In genomic region chr11:80429500-80430166, GRCm38 (mm10) we compare ENCODE assay signal across 8 mouse cellular contexts. TPM values are rescaled to one million over a fixed set of nuclear protein-coding genes. Genes with fewer than 3 reads are reported as not detected.
A peak's percentile ranks its signal among the peaks of the same experiment; 100 is the strongest.
DNase-seq lines count a peak whose midpoint lies in the region; ATAC-seq and TF ChIP-seq lines count a peak whose summit lies in the region.

No protein-coding gene starts in this region.

- intact Hi-C loops in heart, adult 2 months (cut with DNase I): no loop called here

- H3K9ac ChIP-seq in heart, adult 2 months (ENCODE audit: low read depth, low read length): peak overlapping the region; percentile 97
- H3K9ac ChIP-seq in heart, embryonic 15.5 days: peak overlapping the region; percentile 99
- H3K9ac ChIP-seq in liver, embryonic 16.5 days (ENCODE audit: low read depth, low read length): peak overlapping the region; percentile 97

- WGBS in heart, adult 2 months: 34% methylated on average over 14 of the region's 14 CpGs
- WGBS in heart, embryonic 15.5 days: 47% methylated on average over 14 of the region's 14 CpGs
- 41% methylated on average over 14 of the region's 14 CpGs for WGBS in liver, embryonic 16.5 days (ENCODE audit: insufficient replicate concordance)

- no peak for DNase-seq in heart, adult 2 months
- no peak for DNase-seq in heart, adult 8-10 months (ENCODE audit: low spot score)
- DNase-seq in layer of hippocampus, adult 9-11 months: no peak
- DNase-seq in layer of hippocampus, postnatal 25 days (ENCODE audit: extremely low spot score in 1 of 2, low spot score in 1 of 2): no peak

- peak overlapping the region; percentile 95 for H3K4me3 ChIP-seq in heart, adult 2 months
- peak overlapping the region; percentile 99 for H3K4me3 ChIP-seq in E14TG2a.4 (replicated peaks; ENCODE audit: low read length)
- peak overlapping the region; percentile 99 for H3K4me3 ChIP-seq in heart, embryonic 15.5 days
- peak overlapping the region; percentile 99 for H3K4me3 ChIP-seq in liver, embryonic 16.5 days (ENCODE audit: low read depth, low read length)

- H3K27me3 ChIP-seq in heart, adult 2 months (ENCODE audit: control insufficient read depth, insufficient read depth, low read length): no peaks in the 10 kb centered on the region
- H3K27me3 ChIP-seq in E14TG2a.4 (ENCODE audit: insufficient read depth, low read length): no peaks in the 10 kb centered on the region
- no peaks in the 10 kb centered on the region for H3K27me3 ChIP-seq in heart, embryonic 15.5 days
- no peaks in the 10 kb centered on the region for H3K27me3 ChIP-seq in liver, embryonic 16.5 days (ENCODE audit: control insufficient read depth, insufficient read depth, low read depth, low read length)

- H3K36me3 ChIP-seq in heart, adult 2 months (ENCODE audit: control insufficient read depth, insufficient read depth, low read length): peaks cover 5% of the 10 kb centered on the region
- peaks cover 29% of the 10 kb centered on the region for H3K36me3 ChIP-seq in E14TG2a.4 (ENCODE audit: insufficient read depth, low read length)
- peaks cover 22% of the 10 kb centered on the region for H3K36me3 ChIP-seq in heart, embryonic 15.5 days
- H3K36me3 ChIP-seq in liver, embryonic 16.5 days (ENCODE audit: control insufficient read depth, insufficient read depth): peaks cover 18% of the 10 kb centered on the region

- 0 out of 2 replicates have a peak, but pooled peaks cover 2% of the 10 kb centered on the region for H3K79me2 ChIP-seq in heart, adult 2 months (replicated peaks; ENCODE audit: control insufficient read depth, insufficient read depth, low read length)

- ATAC-seq in heart, embryonic 15.5 days (replicated peaks; ENCODE audit: insufficient number of reproducible peaks, insufficient read depth, low FRiP score, low read depth): no peak
- no peak for ATAC-seq in liver, embryonic 16.5 days (ENCODE audit: low read depth)
- no peak for ATAC-seq in megakaryocyte progenitor cell, adult 5-6 weeks (replicated peaks; ENCODE audit: poor library complexity)

- H3K4me1 ChIP-seq in heart, adult 2 months (ENCODE audit: control insufficient read depth, insufficient read depth, low read length): no peaks in the 10 kb centered on the region
- H3K4me1 ChIP-seq in E14TG2a.4 (replicated peaks; ENCODE audit: low read depth, low read length): peaks cover 18% of the 10 kb centered on the region
- H3K4me1 ChIP-seq in heart, embryonic 15.5 days (replicated peaks): peaks cover 5% of the 10 kb centered on the region
- H3K4me1 ChIP-seq in liver, embryonic 16.5 days (ENCODE audit: control insufficient read depth, low read depth, low read length): peaks cover 10% of the 10 kb centered on the region

- no peak for TF ChIP-seq POLR2A in heart, adult 2 months (IDR thresholded peaks at IDR 0.05; ENCODE audit: insufficient read depth, low read depth, low read length)

- H3K27ac ChIP-seq in heart, adult 2 months: peak overlapping the region; percentile 94
- H3K27ac ChIP-seq in heart, embryonic 15.5 days: peak overlapping the region; percentile 92
- peak overlapping the region; percentile 82 for H3K27ac ChIP-seq in liver, embryonic 16.5 days (ENCODE audit: low read length)

- no peak for TF ChIP-seq EP300 in heart, adult 2 months (IDR thresholded peaks at IDR 0.05; ENCODE audit: insufficient read depth, low read depth, low read length)

- H3K9me3 ChIP-seq in E14TG2a.4 (ENCODE audit: low read length): no peaks in the 10 kb centered on the region
- no peaks in the 10 kb centered on the region for H3K9me3 ChIP-seq in heart, embryonic 15.5 days (replicated peaks)
- H3K9me3 ChIP-seq in liver, embryonic 16.5 days (replicated peaks; ENCODE audit: control insufficient read depth, low read length): no peaks in the 10 kb centered on the region

- no peak for TF ChIP-seq CTCF in heart, adult 2 months (IDR thresholded peaks at IDR 0.05)
- TF ChIP-seq CTCF in E14TG2a.4 (conservative IDR thresholded peaks at IDR 0.05; ENCODE audit: low read length): no peak

- H3K4me2 ChIP-seq in heart, embryonic 15.5 days: peak overlapping the region; percentile 76
- peak overlapping the region; percentile 68 for H3K4me2 ChIP-seq in liver, embryonic 16.5 days (ENCODE audit: low read depth, low read length)

RNA-seq across cellular contexts. Expression of gene Psmd11, which starts 1.2 kb away (rescaled TPM):
- total RNA-seq in heart, adult 2 months (2021): 100 to 1,000 TPM in 1 of 2 experiments, 10 to 100 TPM in 1; 98.4 to 107 TPM
- polyA plus RNA-seq in heart, adult 2 months (2012; rRNA removed): 51.3 and 83.3 TPM in 2 replicates
- total RNA-seq in heart, adult 8-10 months (2022): 100 to 1,000 TPM in 3 of 4 experiments, 10 to 100 TPM in 1; 99.6 to 118 (median 111) TPM
- polyA plus RNA-seq in heart, embryonic 15.5 days (2015; fragmentation: Nextera tagmentation; extraction: Ambion mirVana): 177 and 193 TPM in 2 replicates
- polyA plus RNA-seq in liver, embryonic 16.5 days (2015; fragmentation: Nextera tagmentation; extraction: Ambion mirVana): 141 and 153 TPM in 2 replicates
- 103 and 105 TPM in 2 replicates for total RNA-seq in megakaryocyte progenitor cell, adult 5-6 weeks (2015)
- 78.8 and 83.5 TPM in 2 replicates for total RNA-seq in megakaryocyte progenitor cell, adult 5-6 weeks (2017)
- total RNA-seq in layer of hippocampus, postnatal 25 days (2021): 10 to 100 TPM; 91.5 to 93.1 TPM

RNA-seq across cellular contexts. Expression of gene Zfp207, which starts 46.6 kb away (rescaled TPM):
- total RNA-seq in heart, adult 2 months (2021): 10 to 100 TPM; 58.3 to 59.9 TPM
- 63.0 and 99.1 TPM in 2 replicates for polyA plus RNA-seq in heart, adult 2 months (2012; rRNA removed)
- total RNA-seq in heart, adult 8-10 months (2022): 10 to 100 TPM; 51.6 to 64.2 (median 60.8) TPM
- polyA plus RNA-seq in heart, embryonic 15.5 days (2015; fragmentation: Nextera tagmentation; extraction: Ambion mirVana): 127 and 139 TPM in 2 replicates
- polyA plus RNA-seq in liver, embryonic 16.5 days (2015; fragmentation: Nextera tagmentation; extraction: Ambion mirVana): 81.5 and 87.4 TPM in 2 replicates
- total RNA-seq in megakaryocyte progenitor cell, adult 5-6 weeks (2015): 389 and 414 TPM in 2 replicates
- 215 and 254 TPM in 2 replicates for total RNA-seq in megakaryocyte progenitor cell, adult 5-6 weeks (2017)
- 100 to 1,000 TPM; 133 to 153 TPM for total RNA-seq in layer of hippocampus, postnatal 25 days (2021)

RNA-seq across cellular contexts. Expression of gene Cdk5r1, which starts 47.2 kb away (rescaled TPM):
- total RNA-seq in heart, adult 2 months (2021): 1 to 10 TPM in 1 of 2 experiments, under 1 TPM in 1; 0.84 to 2.3 TPM
- polyA plus RNA-seq in heart, adult 2 months (2012; rRNA removed): 0.61 and 0.85 TPM in 2 replicates
- total RNA-seq in heart, adult 8-10 months (2022): 1 to 10 TPM in 2 of 4 experiments, under 1 TPM in 2; 0.85 to 4.1 (median 1.4) TPM
- polyA plus RNA-seq in heart, embryonic 15.5 days (2015; fragmentation: Nextera tagmentation; extraction: Ambion mirVana): 0.37 and 0.90 TPM in 2 replicates
- polyA plus RNA-seq in liver, embryonic 16.5 days (2015; fragmentation: Nextera tagmentation; extraction: Ambion mirVana): 0.22 and 0.30 TPM in 2 replicates
- total RNA-seq in megakaryocyte progenitor cell, adult 5-6 weeks (2015): 5.0 and 5.8 TPM in 2 replicates
- 5.5 and 5.7 TPM in 2 replicates for total RNA-seq in megakaryocyte progenitor cell, adult 5-6 weeks (2017)
- total RNA-seq in layer of hippocampus, postnatal 25 days (2021): 100 to 1,000 TPM; 233 to 240 TPM

RNA-seq across cellular contexts. Expression of gene 5730455P16Rik, which starts 51.8 kb away (rescaled TPM):
- total RNA-seq in heart, adult 2 months (2021): 10 to 100 TPM; 19.2 to 22.8 TPM
- 4.6 and 10.2 TPM in 2 replicates for polyA plus RNA-seq in heart, adult 2 months (2012; rRNA removed)
- 10 to 100 TPM; 26.4 to 28.9 (median 27.6) TPM for total RNA-seq in heart, adult 8-10 months (2022)
- polyA plus RNA-seq in heart, embryonic 15.5 days (2015; fragmentation: Nextera tagmentation; extraction: Ambion mirVana): 15.7 and 17.4 TPM in 2 replicates
- 4.1 and 5.1 TPM in 2 replicates for polyA plus RNA-seq in liver, embryonic 16.5 days (2015; fragmentation: Nextera tagmentation; extraction: Ambion mirVana)
- 5.6 and 6.1 TPM in 2 replicates for total RNA-seq in megakaryocyte progenitor cell, adult 5-6 weeks (2015)
- total RNA-seq in megakaryocyte progenitor cell, adult 5-6 weeks (2017): 9.0 and 11.3 TPM in 2 replicates
- 10 to 100 TPM; 48.6 to 53.0 TPM for total RNA-seq in layer of hippocampus, postnatal 25 days (2021)

Comparison
In these comparisons a context has a peak if more than half of its experiments do, and no peak if none do; other contexts are left out.
1. RNA of gene Cdk5r1, which starts 47.2 kb away (total RNA-seq): 233 to 240 TPM in layer of hippocampus, postnatal 25 days; 5.0 to 5.8 TPM in megakaryocyte progenitor cell, adult 5-6 weeks, 0.84 to 2.3 TPM in heart, adult 2 months and 0.85 to 4.1 TPM in heart, adult 8-10 months; every median in the first group is over 10 times any median in the second.
2. Peak in every context shown above with its lines, with median percentiles within 50 percentile points of each other: H3K27ac ChIP-seq, H3K4me3 ChIP-seq and H3K9ac ChIP-seq.